Mouse (Mus musculus): ENCODE results near the gene Pecr. TPM values are rescaled to one million over a fixed set of nuclear protein-coding genes. Genes with fewer than 3 reads are reported as not detected.

The Pecr gene
- total and polyA plus RNA-seq, 3 experiments: 17.6 to 24.8 (median 21.3) TPM

DNA sequence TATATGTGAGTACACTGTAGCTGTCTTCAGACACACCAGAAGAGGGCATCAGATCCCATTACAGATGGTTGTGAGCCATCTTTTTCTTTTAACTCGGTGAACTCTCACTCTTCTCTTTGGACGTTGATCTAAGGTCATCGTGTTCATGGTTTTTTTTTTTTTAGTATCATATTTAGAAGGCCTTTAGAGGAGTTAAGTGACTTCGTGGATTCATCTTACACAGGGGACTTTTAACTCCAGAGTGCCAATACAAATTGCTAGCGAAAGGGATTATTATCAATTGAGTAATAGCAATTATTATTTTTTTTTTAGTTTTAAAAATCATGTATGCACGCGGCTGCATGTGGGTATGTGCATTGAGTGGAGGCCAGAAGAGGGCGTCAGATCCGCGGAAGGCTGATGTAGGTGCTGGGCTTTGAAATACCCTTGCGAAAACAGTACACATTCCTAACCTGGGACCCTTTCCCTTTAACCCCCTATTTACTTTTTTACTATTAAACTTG, 22.6 kb upstream of the Pecr start:
- Histone ChIP-seq H3K27ac (ENCODE audit: insufficient read depth, low read depth) (no peak overlapping the region), H3K27me3 (replicated peaks) (no peaks in the 10 kb centered on the region), H3K4me1 (ENCODE audit: control insufficient read depth in 1 of 2, insufficient read depth in 2 of 2) (peaks cover 6 to 29% of the 10 kb centered on the region in 2 experiments; a peak in 3 of 4 replicates), H3K9ac (ENCODE audit: insufficient read depth, low read depth) (peak overlapping the region; percentile 76), H3K4me2 (ENCODE audit: insufficient read depth, low read depth, poor library complexity, severe bottlenecking) (peak overlapping the region; percentile 70), H3K4me3 (replicated peaks in 1 of 3; ENCODE audit: low read depth in 2 of 3, low read length in 2 of 3, poor library complexity in 1 of 3) (peak overlapping the region; percentile 82 to 98 (median 94)), H3K9me3 (replicated peaks; ENCODE audit: low read length) (no peaks in the 10 kb centered on the region), H3K79me2 (replicated peaks; ENCODE audit: control insufficient read depth, extremely low read depth, insufficient read depth, poor library complexity, severe bottlenecking) (no peaks in the 10 kb centered on the region), H3K36me3 (replicated peaks in 1 of 2; ENCODE audit: control insufficient read depth in 1 of 2, insufficient read depth in 1 of 2, low read length in 1 of 2) (peaks cover under 1 to 19% of the 10 kb centered on the region in 2 experiments)
- TF ChIP-seq CHD1 (IDR thresholded peaks at IDR 0.05; ENCODE audit: low read depth, low read length): 0 out of 2 replicates have a peak, but pooled peaks have one; percentile 72
- no peak for TF ChIP-seq USF1 (IDR thresholded peaks at IDR 0.05; ENCODE audit: low read depth, low read length)
- 0 out of 2 replicates have a peak, but pooled peaks have one; percentile 10 for TF ChIP-seq BHLHE40 (IDR thresholded peaks at IDR 0.05; ENCODE audit: low read depth, low read length)
- peak; percentile 60; the same call in 1 of the 2 replicates for TF ChIP-seq MYC (IDR thresholded peaks at IDR 0.05; ENCODE audit: low read depth, low read length)
- peak; percentile 36 to 59; a peak in 3 of 4 replicates for TF ChIP-seq CTCF (conservative IDR thresholded peaks at IDR 0.05 in 1 of 2, IDR thresholded peaks at IDR 0.05 in 1 of 2; ENCODE audit: low read depth in 2 of 2, low read length in 2 of 2)
- TF ChIP-seq E2F4 (IDR thresholded peaks at IDR 0.05; ENCODE audit: insufficient replicate concordance, low read depth, low read length): no peak
- no peak for TF ChIP-seq ZC3H11A (IDR thresholded peaks at IDR 0.05; ENCODE audit: low read depth, low read length)
- TF ChIP-seq ZNF384 (IDR thresholded peaks at IDR 0.05; ENCODE audit: low read depth, low read length): peak; percentile 71
- in situ Hi-C loops (cut with MboI; ENCODE audit: low pct_ligation_motif_present, low pct_unique_long_range_greater_than_20kb, low sequenced_read_pairs) (loop anchor here (10.0 kb wide), 1 partner anchor 538 kb away; no protein-coding TSS in a partner anchor), dilution Hi-C loops (cut with MboI; ENCODE audit: extremely low pct_ligation_motif_present, extremely low pct_unique_long_range_greater_than_20kb, low sequenced_read_pairs) (no loop called here)
- peak; percentile 61 for DNase-seq (ENCODE audit: extremely low read depth)

DNA sequence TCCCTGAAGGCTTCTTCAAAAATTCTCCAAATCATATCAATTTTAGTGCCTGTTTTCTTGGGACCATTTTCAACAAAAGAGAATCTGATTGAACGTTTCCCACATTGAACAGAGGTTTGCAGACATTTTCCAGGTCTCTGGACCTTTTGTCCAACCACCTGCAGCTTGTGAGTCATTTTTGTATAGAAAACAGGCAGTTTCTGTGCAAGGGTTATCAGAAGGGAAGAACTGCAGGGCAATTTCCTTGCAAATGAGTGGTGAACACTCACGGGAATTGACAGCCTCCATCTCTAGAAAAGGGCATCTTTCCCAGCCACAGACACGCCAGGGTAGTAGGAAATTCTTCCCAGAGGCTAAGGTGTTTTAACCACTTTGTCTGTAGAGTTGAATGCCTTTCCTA, 22.1 kb upstream of the Pecr start:
- DNase-seq (ENCODE audit: extremely low read depth): peak; percentile 41
- no peak overlapping the region for H3K27ac ChIP-seq (ENCODE audit: insufficient read depth, low read depth)
- in situ Hi-C loops (cut with MboI; ENCODE audit: low pct_ligation_motif_present, low pct_unique_long_range_greater_than_20kb, low sequenced_read_pairs) (loop anchor here (10.0 kb wide), 1 partner anchor 539 kb away; no protein-coding TSS in a partner anchor), dilution Hi-C loops (cut with MboI; ENCODE audit: extremely low pct_ligation_motif_present, extremely low pct_unique_long_range_greater_than_20kb, low sequenced_read_pairs) (no loop called here)
- no peak overlapping the region for H3K4me3 ChIP-seq (replicated peaks in 1 of 3; ENCODE audit: low read depth in 2 of 3, low read length in 2 of 3, poor library complexity in 1 of 3)
- no peaks in the 10 kb centered on the region for H3K9me3 ChIP-seq (replicated peaks; ENCODE audit: low read length)
- peak; percentile 55; the same call in 1 of the 2 replicates for TF ChIP-seq IRF4 (IDR thresholded peaks at IDR 0.05; ENCODE audit: low read depth, low read length)
- TF ChIP-seq CHD2 (IDR thresholded peaks at IDR 0.05; ENCODE audit: low read length): no peak
- no peak for TF ChIP-seq CHD1 (IDR thresholded peaks at IDR 0.05; ENCODE audit: low read depth, low read length)
- TF ChIP-seq POLR2A (IDR thresholded peaks at IDR 0.05; ENCODE audit: low read depth, low read length): no peak
- TF ChIP-seq ZMIZ1 (IDR thresholded peaks at IDR 0.05; ENCODE audit: low read depth, low read length): no peak
- no peak for TF ChIP-seq ZKSCAN1 (IDR thresholded peaks at IDR 0.05; ENCODE audit: borderline replicate concordance, low read depth, low read length)
- TF ChIP-seq JUN (IDR thresholded peaks at IDR 0.05; ENCODE audit: insufficient read depth, low read depth, low read length): peak; percentile 28; the same call in 1 of the 2 replicates
- no peak for TF ChIP-seq MAZ (IDR thresholded peaks at IDR 0.05; ENCODE audit: low read depth, low read length)
- TF ChIP-seq MEF2A (IDR thresholded peaks at IDR 0.05; ENCODE audit: borderline replicate concordance, low read depth, low read length): no peak
- TF ChIP-seq BHLHE40 (IDR thresholded peaks at IDR 0.05; ENCODE audit: low read depth, low read length): peak; percentile 41; the same call in 1 of the 2 replicates
- 0 out of 2 replicates have a peak, but pooled peaks have one; percentile 44 for TF ChIP-seq SIN3A (IDR thresholded peaks at IDR 0.05; ENCODE audit: low read length)
- TF ChIP-seq NRF1 (IDR thresholded peaks at IDR 0.05; ENCODE audit: low read depth, low read length): no peak
- TF ChIP-seq MXI1 (IDR thresholded peaks at IDR 0.05; ENCODE audit: low read depth, low read length): no peak
- no peak for TF ChIP-seq CTCF (conservative IDR thresholded peaks at IDR 0.05 in 1 of 2, IDR thresholded peaks at IDR 0.05 in 1 of 2; ENCODE audit: low read depth in 2 of 2, low read length in 2 of 2)
- 0 out of 2 replicates have a peak, but pooled peaks have one; percentile 9 for TF ChIP-seq ELF1 (IDR thresholded peaks at IDR 0.05; ENCODE audit: low read depth, low read length)
- peak; percentile 63; the same call in 1 of the 2 replicates for TF ChIP-seq JUND (conservative IDR thresholded peaks at IDR 0.05; ENCODE audit: low read depth, low read length)
- TF ChIP-seq TCF12 (IDR thresholded peaks at IDR 0.05; ENCODE audit: low read depth, low read length): peak; percentile 60
- TF ChIP-seq SMC3 (IDR thresholded peaks at IDR 0.05; ENCODE audit: low read depth, low read length): no peak
- TF ChIP-seq MAFK (IDR thresholded peaks at IDR 0.05; ENCODE audit: insufficient replicate concordance, low read length): 0 out of 2 replicates have a peak, but pooled peaks have one; percentile 16
- TF ChIP-seq RAD21 (IDR thresholded peaks at IDR 0.05; ENCODE audit: low read depth, low read length): no peak
- TF ChIP-seq RCOR1 (conservative IDR thresholded peaks at IDR 0.05; ENCODE audit: low read depth, low read length): no peak
- no peak for TF ChIP-seq UBTF (IDR thresholded peaks at IDR 0.05; ENCODE audit: low read depth, low read length)
- no peak for TF ChIP-seq MYC (IDR thresholded peaks at IDR 0.05; ENCODE audit: low read depth, low read length)
- TF ChIP-seq ETS1 (conservative IDR thresholded peaks at IDR 0.05; ENCODE audit: low read depth, low read length): no peak
- TF ChIP-seq EP300 (IDR thresholded peaks at IDR 0.05; ENCODE audit: low read length): peak; percentile 85
- peak overlapping the region; percentile 32 for H3K4me2 ChIP-seq (ENCODE audit: insufficient read depth, low read depth, poor library complexity, severe bottlenecking)
- no peaks in the 10 kb centered on the region for H3K79me2 ChIP-seq (replicated peaks; ENCODE audit: control insufficient read depth, extremely low read depth, insufficient read depth, poor library complexity, severe bottlenecking)
- no peaks in the 10 kb centered on the region for H3K27me3 ChIP-seq (replicated peaks)
- peaks cover 6 to 29% of the 10 kb centered on the region in 2 experiments; a peak in 3 of 4 replicates for H3K4me1 ChIP-seq (ENCODE audit: control insufficient read depth in 1 of 2, insufficient read depth in 2 of 2)
- H3K36me3 ChIP-seq (replicated peaks in 1 of 2; ENCODE audit: control insufficient read depth in 1 of 2, insufficient read depth in 1 of 2, low read length in 1 of 2): peaks cover 0 to 14% of the 10 kb centered on the region in 2 experiments
- peak overlapping the region; percentile 13; the same call in 1 of the 2 replicates for H3K9ac ChIP-seq (ENCODE audit: insufficient read depth, low read depth)

All from CH12.LX (cell line).